Mouse (Mus musculus): Measurements from ENCODE around the gene Pate2. TPM values are rescaled to one million over a fixed set of nuclear protein-coding genes. Genes with fewer than 3 reads are reported as not detected.

Pate2 gene
- polyA plus RNA-seq (2014; fragmentation: Illumina TruSeq; extraction: RNeasy Lipid Tissue Mini Kit (QIAGEN cat#74804); ENCODE audit: low replicate concordance), result 0.30 TPM

GRCm38 (mm10) chr9:35569571-35570534, at the start of gene Pate2, which contains the start of gene Hyls1:
Gene Pate2, plus strand, starts transcription at chr9:35570284.
Gene Hyls1, minus strand, starts transcription at chr9:35570398.

GRCm38 (mm10) chr9:35558257-35559008, 11.7 kb upstream of the Pate2 start, which contains the start of the genes Ddx25 and Pus3:
Gene Ddx25, minus strand, starts transcription at chr9:35558528.
Gene Pus3, plus strand, starts transcription at chr9:35558595.

GRCm38 (mm10) chr9:35611841-35612240, 41.8 kb downstream of the Pate2 start, which contains the start of gene Pate4:
Gene Pate4, minus strand, starts transcription at chr9:35611941.

GRCm38 (mm10) chr9:35648102-35648501, 78.0 kb downstream of the Pate2 start, which contains the start of gene Pate3:
Gene Pate3, minus strand, starts transcription at chr9:35648202.

GRCm38 (mm10) chr9:35687013-35687412, 116.9 kb downstream of the Pate2 start, which contains the start of gene Pate1:
Gene Pate1, minus strand, starts transcription at chr9:35687390.

Other genes with a start within 250 kb of the Pate2 start
- gene Cdon, start 149.2 kb upstream of the Pate2 start, polyA plus RNA-seq (2014; fragmentation: Illumina TruSeq; extraction: RNeasy Lipid Tissue Mini Kit (QIAGEN cat#74804); ENCODE audit: low replicate concordance), result 3.2 TPM
- not detected for gene Gm1113, start 52.0 kb upstream of the Pate2 start, polyA plus RNA-seq (2014; fragmentation: Illumina TruSeq; extraction: RNeasy Lipid Tissue Mini Kit (QIAGEN cat#74804); ENCODE audit: low replicate concordance)
- 0.07 TPM for gene Ddx25, start 11.8 kb upstream of the Pate2 start, polyA plus RNA-seq (2014; fragmentation: Illumina TruSeq; extraction: RNeasy Lipid Tissue Mini Kit (QIAGEN cat#74804); ENCODE audit: low replicate concordance)
- gene Pus3, start 11.7 kb upstream of the Pate2 start, polyA plus RNA-seq (2014; fragmentation: Illumina TruSeq; extraction: RNeasy Lipid Tissue Mini Kit (QIAGEN cat#74804); ENCODE audit: low replicate concordance), result 27.5 TPM
- gene Hyls1, start 114 bp downstream of the Pate2 start, polyA plus RNA-seq (2014; fragmentation: Illumina TruSeq; extraction: RNeasy Lipid Tissue Mini Kit (QIAGEN cat#74804); ENCODE audit: low replicate concordance), result 10.4 TPM
- 0.56 TPM for gene Pate4, start 41.7 kb downstream of the Pate2 start, polyA plus RNA-seq (2014; fragmentation: Illumina TruSeq; extraction: RNeasy Lipid Tissue Mini Kit (QIAGEN cat#74804); ENCODE audit: low replicate concordance)
- gene Pate3, start 77.9 kb downstream of the Pate2 start, polyA plus RNA-seq (2014; fragmentation: Illumina TruSeq; extraction: RNeasy Lipid Tissue Mini Kit (QIAGEN cat#74804); ENCODE audit: low replicate concordance), result not detected
- gene Pate1, start 117.1 kb downstream of the Pate2 start, polyA plus RNA-seq (2014; fragmentation: Illumina TruSeq; extraction: RNeasy Lipid Tissue Mini Kit (QIAGEN cat#74804); ENCODE audit: low replicate concordance), result not detected
- not detected for gene Gm17677, start 170.8 kb downstream of the Pate2 start, polyA plus RNA-seq (2014; fragmentation: Illumina TruSeq; extraction: RNeasy Lipid Tissue Mini Kit (QIAGEN cat#74804); ENCODE audit: low replicate concordance)
- gene Gm17727, start 207.8 kb downstream of the Pate2 start, polyA plus RNA-seq (2014; fragmentation: Illumina TruSeq; extraction: RNeasy Lipid Tissue Mini Kit (QIAGEN cat#74804); ENCODE audit: low replicate concordance), result not detected
- not detected for gene Gm27235, start 219.8 kb downstream of the Pate2 start, polyA plus RNA-seq (2014; fragmentation: Illumina TruSeq; extraction: RNeasy Lipid Tissue Mini Kit (QIAGEN cat#74804); ENCODE audit: low replicate concordance)
- gene D730048I06Rik, start 219.8 kb downstream of the Pate2 start, polyA plus RNA-seq (2014; fragmentation: Illumina TruSeq; extraction: RNeasy Lipid Tissue Mini Kit (QIAGEN cat#74804); ENCODE audit: low replicate concordance), result not detected